Mouse (Mus musculus): ENCODE data around the gene Gm7682. TPM values are rescaled to one million over a fixed set of nuclear protein-coding genes. Genes with fewer than 3 reads are reported as not detected.
"Not testable (repeated sequence)": the region's sequence is repeated elsewhere in the genome, so short reads cannot be mapped to it uniquely, and the experiment has no call there.

Gene Gm7682
- not detected for total RNA-seq (2021)
- long read RNA-seq, experiment 1, result 0 reads
- long read RNA-seq, experiment 2, result 0 reads

DNA sequence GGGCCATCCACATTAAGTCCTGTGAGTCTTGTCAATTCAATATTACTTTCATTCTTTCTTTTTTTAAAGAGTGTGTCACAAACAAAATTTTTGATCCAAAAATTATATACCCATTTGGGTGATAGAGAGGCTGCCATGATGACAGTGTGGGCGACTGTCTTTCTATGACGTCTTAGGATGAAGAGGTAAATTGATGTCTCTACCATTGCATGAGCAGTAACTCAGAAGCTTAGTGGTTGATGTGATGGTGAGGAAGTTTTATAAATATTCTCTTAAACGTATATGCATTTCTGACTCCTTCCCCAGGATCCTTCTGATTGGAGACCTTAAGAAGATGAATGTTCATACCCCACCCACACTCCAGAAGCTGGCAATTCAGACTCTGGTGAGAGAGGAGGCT lies at the start of gene Gm7682:
Gene Gm7682, plus strand, starts transcription at position 301 of the 400 bp plus-strand sequence.
- DNase-seq; H3K4me3 ChIP-seq; H3K27ac ChIP-seq; intact Hi-C loops (cut with DNase I): not testable (repeated sequence)

Other genes with a start within 250 kb of the Gm7682 start
- not detected for gene Gm3106, start 227.8 kb upstream of the Gm7682 start, total RNA-seq (2021)
- not detected for gene A430089I19Rik, start 139.0 kb upstream of the Gm7682 start, total RNA-seq (2021)
- gene Gm6502, start 131.3 kb upstream of the Gm7682 start, total RNA-seq (2021), result not detected
- not detected for gene AA792892, start 106.0 kb upstream of the Gm7682 start, total RNA-seq (2021)
- gene Gm3139, start 80.5 kb downstream of the Gm7682 start, total RNA-seq (2021), result not detected
- gene Gm3147, start 170.6 kb downstream of the Gm7682 start, total RNA-seq (2021), result not detected
- gene Gm6509, start 178.2 kb downstream of the Gm7682 start, total RNA-seq (2021), result not detected
- not detected for gene Gm6205, start 202.6 kb downstream of the Gm7682 start, total RNA-seq (2021)

Measured in gastrocnemius, adult 2 months (tissue).